Mouse (Mus musculus) midbrain, postnatal 0 days (tissue): ENCODE data around the gene Lgi1. TPM values are rescaled to one million over a fixed set of nuclear protein-coding genes. Genes with fewer than 3 reads are reported as not detected.

ENCODE experiments used
- ATAC-seq: fragments of 200-750 bp; cut with Nextera tagmentation; 2 replicates; pipeline ENCODE4 v1.8.0; 2017; ENCODE audit warnings: moderate number of reproducible peaks, mild to moderate bottlenecking, moderate TSS enrichment, moderate library complexity; ENCODE audit not compliant: low FRiP score
- DNase-seq: peaks from one replicate; pipeline ENCODE4 v3.0.0-alpha.2; 2015; ENCODE audit warnings: low spot score
- H3K27ac ChIP-seq: fragments of 300-500 bp; sonication (generic); 2 replicates; pipeline ENCODE4 v1.5.1; 2014; ENCODE audit warnings: low read depth, mild to moderate bottlenecking, low read length, mixed read lengths
- H3K27me3 ChIP-seq: fragments of 300-500 bp; sonication (generic); 2 replicates; pipeline ENCODE4 v1.6.1; 2014; ENCODE audit warnings: low read length, control low read depth, mixed read lengths; ENCODE audit not compliant: insufficient read depth
- H3K36me3 ChIP-seq: fragments of 300-500 bp; sonication (generic); 2 replicates; pipeline ENCODE4 v1.6.1; 2014; ENCODE audit warnings: low read length, control low read depth, mixed read lengths; ENCODE audit not compliant: insufficient read depth
- H3K4me1 ChIP-seq: fragments of 300-500 bp; sonication (generic); 2 replicates; pipeline ENCODE4 v1.6.1; 2014; ENCODE audit warnings: mild to moderate bottlenecking, control low read depth, antibody characterized with exemption, low read length, mixed read lengths; ENCODE audit not compliant: insufficient read depth
- H3K4me2 ChIP-seq: fragments of 300-500 bp; sonication (generic); 2 replicates; pipeline ENCODE4 v1.6.1; 2014; ENCODE audit warnings: low read depth, mild to moderate bottlenecking, low read length, mixed read lengths; ENCODE audit not compliant: poor library complexity, severe bottlenecking
- H3K4me3 ChIP-seq: fragments of 300-500 bp; sonication (generic); 2 replicates; pipeline ENCODE4 v1.5.1; 2014; ENCODE audit warnings: low read depth, mild to moderate bottlenecking, low read length, moderate library complexity
- H3K9ac ChIP-seq: fragments of 300-500 bp; sonication (generic); replicated peaks from 2 replicates; pipeline ENCODE4 v1.6.1; 2014; ENCODE audit warnings: mild to moderate bottlenecking, low read length, moderate library complexity, mixed read lengths; ENCODE audit not compliant: poor library complexity, severe bottlenecking
- H3K9me3 ChIP-seq: fragments of 300-500 bp; sonication (generic); 2 replicates; pipeline ENCODE4 v1.6.1; 2016; ENCODE audit warnings: low read length, control low read depth
- CTCF ChIP-seq: IDR thresholded peaks from 2 replicates; pipeline ENCODE4 v1.5.1; 2016; ENCODE audit warnings: antibody characterized with exemption, mild to moderate bottlenecking
- WGBS: fragments of 180-500 bp; shearing (Covaris S2); extraction: QIAGEN DNeasy Blood & Tissue Kit; methylation state at CpG from one replicate; pipeline ENCODE4 v1.1.7; 2014; 5-methylcytosine and 5-hydroxymethylcytosine counted together
- polyA plus RNA-seq: library from polyadenylated mRNA; unstranded; fragments of >200 nt; fragmentation: Nextera tagmentation; extraction: Ambion mirVana; gene quantifications from 2 replicates; pipeline ENCODE4 v1.2.1, GENCODE M21; 2015
- total RNA-seq: library from RNA; depleted of rRNA; stranded (reverse); fragments of >200 nt; gene quantifications from 2 replicates; pipeline ENCODE4 v1.2.3, GENCODE M21; 2014

Gene Lgi1
- total and polyA plus RNA-seq, 2 experiments from 2014 or later = 28.3 to 32.8 TPM

DNA sequence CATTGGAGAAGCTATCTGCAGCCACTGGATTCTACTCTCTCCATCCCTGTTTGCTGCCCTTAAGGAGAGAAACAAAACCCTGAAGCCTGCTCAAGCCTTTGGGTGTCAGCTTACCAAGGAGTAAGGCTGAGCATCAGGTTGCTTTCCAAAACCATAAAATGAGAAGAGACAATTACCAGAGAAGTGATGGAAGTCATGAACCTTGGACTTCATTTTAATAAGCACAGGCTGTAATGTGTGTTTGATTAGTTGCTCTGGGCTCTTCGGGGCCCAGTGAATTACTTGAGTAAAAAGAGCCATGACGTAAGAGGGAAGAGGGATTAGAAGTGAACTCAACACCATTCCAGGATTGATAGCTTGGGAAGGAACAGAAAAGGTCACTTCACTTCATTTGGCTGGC lies 18.1 kb downstream of the Lgi1 start:
- no peaks in the 10 kb centered on the region for H3K9me3 ChIP-seq
- 47% methylated on average over 2 of the region's 2 CpGs for WGBS
- TF ChIP-seq CTCF = no peak
- H3K4me3 ChIP-seq = no peak overlapping the region
- H3K27ac ChIP-seq = no peak overlapping the region
- DNase-seq = no peak
- no peaks in the 10 kb centered on the region for H3K36me3 ChIP-seq
- no peak overlapping the region for H3K4me2 ChIP-seq
- no peak for ATAC-seq
- H3K9ac ChIP-seq = no peak overlapping the region
- no peaks in the 10 kb centered on the region for H3K27me3 ChIP-seq
- H3K4me1 ChIP-seq = no peaks in the 10 kb centered on the region

DNA sequence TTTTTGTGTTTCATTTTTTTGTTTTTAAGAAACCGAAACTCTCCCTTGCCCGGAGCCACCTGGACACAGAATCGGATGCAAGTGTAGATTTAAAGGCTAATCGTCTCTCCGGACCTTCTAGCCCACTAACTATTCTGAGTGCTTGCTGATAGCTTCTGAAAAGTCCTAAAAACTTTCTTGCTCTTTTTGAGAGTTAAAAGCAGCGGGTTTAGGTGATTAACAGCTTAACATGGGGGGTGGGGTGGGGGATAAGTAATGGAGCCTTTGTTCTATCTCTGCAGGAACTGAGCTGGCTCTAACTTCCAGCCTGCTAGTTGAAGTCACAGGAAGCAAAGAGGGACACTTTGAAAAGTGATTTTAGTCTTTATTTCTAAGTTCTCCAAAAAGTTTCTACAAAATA lies 24.2 kb downstream of the Lgi1 start:
- no peak overlapping the region for H3K9ac ChIP-seq
- H3K36me3 ChIP-seq = no peaks in the 10 kb centered on the region; the same call in 1 of the 2 replicates
- no peak overlapping the region for H3K27ac ChIP-seq
- H3K4me2 ChIP-seq = no peak overlapping the region
- no peak overlapping the region for H3K4me3 ChIP-seq
- H3K9me3 ChIP-seq = no peaks in the 10 kb centered on the region
- no peaks in the 10 kb centered on the region for H3K4me1 ChIP-seq
- WGBS = 70% methylated on average over 6 of the region's 6 CpGs
- TF ChIP-seq CTCF = no peak
- DNase-seq (no peak), ATAC-seq (no peak)
- no peaks in the 10 kb centered on the region for H3K27me3 ChIP-seq

DNA sequence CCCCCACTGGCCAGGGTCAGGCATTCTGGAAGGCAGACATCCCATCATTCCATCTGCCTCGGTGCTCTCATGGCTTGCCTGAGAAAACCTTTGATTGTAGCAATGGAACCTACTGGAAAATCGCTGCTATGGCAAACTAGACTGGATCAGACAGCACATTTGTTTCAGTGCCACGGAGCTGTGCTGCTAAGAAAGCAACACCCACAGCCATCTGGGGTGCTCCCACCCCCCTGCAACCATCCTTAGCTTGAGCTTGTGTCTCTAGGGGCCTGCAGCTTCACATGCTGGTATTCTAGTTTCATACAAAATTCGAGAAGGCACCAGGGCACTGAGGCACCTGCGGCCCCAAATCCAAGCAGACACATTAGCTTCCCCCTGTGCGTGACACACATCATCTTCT lies 27.1 kb downstream of the Lgi1 start:
- H3K27ac ChIP-seq = no peak overlapping the region
- no peak overlapping the region for H3K9ac ChIP-seq
- no peak overlapping the region for H3K4me3 ChIP-seq
- H3K36me3 ChIP-seq = peaks cover 3% of the 10 kb centered on the region
- no peaks in the 10 kb centered on the region for H3K4me1 ChIP-seq
- no peaks in the 10 kb centered on the region for H3K9me3 ChIP-seq
- WGBS = 76% methylated on average over 6 of the region's 6 CpGs
- no peaks in the 10 kb centered on the region for H3K27me3 ChIP-seq
- DNase-seq (no peak), ATAC-seq (no peak)
- TF ChIP-seq CTCF = no peak
- H3K4me2 ChIP-seq = no peak overlapping the region

DNA sequence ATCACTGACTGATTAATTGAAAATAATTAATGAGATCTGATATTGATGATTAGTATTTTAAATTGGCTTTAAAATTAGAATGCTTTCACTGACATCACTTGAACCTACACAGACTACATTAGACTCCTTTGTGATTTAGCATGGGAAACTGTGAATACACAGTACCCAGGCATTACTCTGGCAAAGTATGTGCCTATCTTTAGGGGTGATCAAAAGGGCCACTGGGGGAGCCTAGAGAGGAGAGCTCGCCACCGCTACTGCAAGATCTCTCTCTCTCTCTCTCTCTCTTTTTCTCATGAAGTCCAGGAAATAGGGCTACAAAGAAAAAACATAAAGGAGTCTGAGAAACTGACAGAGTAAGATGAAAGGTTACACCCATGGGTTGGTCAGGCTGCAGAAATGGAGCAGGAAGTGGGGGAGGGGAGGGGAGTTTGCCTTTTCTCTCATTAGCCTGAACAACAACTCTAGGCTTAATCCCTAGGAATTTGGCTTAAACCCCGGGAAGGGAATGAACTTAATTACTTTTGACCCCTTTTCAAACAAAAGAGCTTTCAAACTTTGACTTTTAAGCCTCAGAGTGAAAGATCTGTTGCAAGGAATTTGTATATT lies 33.8 kb downstream of the Lgi1 start:
- no peak for ATAC-seq
- DNase-seq = no peak
- Histone ChIP-seq H3K27ac (no peak overlapping the region), H3K4me1 (no peaks in the 10 kb centered on the region), H3K4me3 (no peak overlapping the region), H3K9ac (no peak overlapping the region), H3K9me3 (no peaks in the 10 kb centered on the region), H3K36me3 (peaks cover 3% of the 10 kb centered on the region; the same call in 1 of the 2 replicates), H3K27me3 (no peaks in the 10 kb centered on the region), H3K4me2 (no peak overlapping the region)
- WGBS = 21% methylated on average over 3 of the region's 3 CpGs
- TF ChIP-seq CTCF = no peak

- H3K9ac ChIP-seq = no peak overlapping the region
- WGBS = 92% methylated on average over 8 of the region's 8 CpGs
- DNase-seq (no peak), ATAC-seq (no peak)
- H3K36me3 ChIP-seq = peaks cover 11% of the 10 kb centered on the region
- H3K4me3 ChIP-seq = no peak overlapping the region
- H3K27me3 ChIP-seq = no peaks in the 10 kb centered on the region
- no peaks in the 10 kb centered on the region for H3K9me3 ChIP-seq
- H3K4me1 ChIP-seq = no peaks in the 10 kb centered on the region
- H3K4me2 ChIP-seq = no peak overlapping the region
- H3K27ac ChIP-seq = no peak overlapping the region
- no peak for TF ChIP-seq CTCF
Measured at GRCm38 (mm10) chr19:38308116-38308515, 43.8 kb downstream of the Lgi1 start.

GRCm38 (mm10) chr19:38315099-38315498 lies 50.8 kb downstream of the Lgi1 start:
- DNase-seq (no peak), ATAC-seq (no peak)
- WGBS = 84% methylated on average over 7 of the region's 7 CpGs
- TF ChIP-seq CTCF = no peak
- Histone ChIP-seq H3K27me3 (no peaks in the 10 kb centered on the region), H3K36me3 (no peaks in the 10 kb centered on the region), H3K27ac (no peak overlapping the region), H3K4me1 (no peaks in the 10 kb centered on the region), H3K4me3 (no peak overlapping the region), H3K4me2 (no peak overlapping the region), H3K9ac (no peak overlapping the region), H3K9me3 (no peaks in the 10 kb centered on the region)
